Mouse (Mus musculus): ENCODE measurements around the gene Gatad2a.

GRCm38 (mm10) chr8:69882021-69882756, 114.0 kb downstream of the Gatad2a start:
- TF ChIP-seq CTCF (IDR thresholded peaks at IDR 0.05) (no peak), POLR2A (IDR thresholded peaks at IDR 0.05; ENCODE audit: insufficient read depth, low read depth, low read length) (no peak), EP300 (IDR thresholded peaks at IDR 0.05; ENCODE audit: insufficient read depth, low read depth, low read length) (no peak)
